Mouse (Mus musculus) hindbrain, embryonic 10.5 days (tissue): ENCODE results near the gene Phxr2. TPM values are rescaled to one million over a fixed set of nuclear protein-coding genes. Genes with fewer than 3 reads are reported as not detected.

Experiments used
- DNase-seq: peaks from one replicate; pipeline ENCODE4 v3.0.0-alpha.2; 2017; ENCODE audit warnings: low spot score
- H3K27ac ChIP-seq: fragments of 300-500 bp; sonication (generic); 2 replicates; pipeline ENCODE4 v1.5.1; 2016; ENCODE audit warnings: mild to moderate bottlenecking, moderate library complexity
- H3K27me3 ChIP-seq: fragments of 300-500 bp; sonication (generic); 2 replicates; pipeline ENCODE4 v1.6.1; 2016; ENCODE audit warnings: mild to moderate bottlenecking; ENCODE audit not compliant: poor library complexity, insufficient read depth, severe bottlenecking
- H3K36me3 ChIP-seq: fragments of 300-500 bp; sonication (generic); 2 replicates; pipeline ENCODE4 v1.6.1; 2016; ENCODE audit warnings: mild to moderate bottlenecking, moderate library complexity
- H3K4me1 ChIP-seq: fragments of 300-500 bp; sonication (generic); replicated peaks from 2 replicates; pipeline ENCODE4 v1.6.1; 2016; ENCODE audit warnings: mild to moderate bottlenecking
- H3K4me3 ChIP-seq: fragments of 300-500 bp; sonication (generic); 2 replicates; pipeline ENCODE4 v1.5.1; 2016; ENCODE audit warnings: mild to moderate bottlenecking, moderate library complexity
- H3K9me3 ChIP-seq: fragments of 300-500 bp; sonication (generic); 2 replicates; pipeline ENCODE4 v1.6.1; 2016; ENCODE audit warnings: mild to moderate bottlenecking, moderate library complexity
- WGBS: fragments of 180-500 bp; shearing (Covaris S2); methylation state at CpG from one replicate; pipeline ENCODE4 v1.1.7; 2016; 5-methylcytosine and 5-hydroxymethylcytosine counted together
- polyA plus RNA-seq: library from polyadenylated mRNA; unstranded; fragments of >200 nt; fragmentation: Nextera tagmentation; extraction: Ambion mirVana; gene quantifications from 2 replicates; pipeline ENCODE4 v1.2.1, GENCODE M21; 2016

Gene Phxr2
- polyA plus RNA-seq, 1 experiment from 2014 or later = not detected

- Histone ChIP-seq H3K4me1 (peaks cover 24% of the 10 kb centered on the region), H3K27ac (peak within 1 kb of the TSS; percentile 96), H3K36me3 (peaks cover 35% of the 10 kb centered on the region), H3K4me3 (peak within 1 kb of the TSS; percentile 97), H3K9me3 (0 out of 2 replicates have a peak, but pooled peaks cover 3% of the 10 kb centered on the region), H3K27me3 (no peaks in the 10 kb centered on the region)
- WGBS = under 1% methylated on average over 106 of the region's 106 CpGs
- peak; percentile 91 for DNase-seq
These were observed 19.2 kb downstream of the Phxr2 start, which contains the start of gene Poc1b for GRCm38 (mm10) chr10:99106703-99107631. Gene Poc1b, plus strand, starts transcription at chr10:99107036.

- peaks cover 34% of the 10 kb centered on the region for H3K36me3 ChIP-seq
- WGBS = 37% methylated on average over 8 of the region's 8 CpGs
- DNase-seq = no peak
- peak overlapping the region; percentile 96 for H3K27ac ChIP-seq
- H3K9me3 ChIP-seq = 0 out of 2 replicates have a peak, but pooled peaks cover 3% of the 10 kb centered on the region
- peak overlapping the region; percentile 97 for H3K4me3 ChIP-seq
- H3K4me1 ChIP-seq = peaks cover 22% of the 10 kb centered on the region
- no peaks in the 10 kb centered on the region for H3K27me3 ChIP-seq
These were observed 19.8 kb downstream of the Phxr2 start for GRCm38 (mm10) chr10:99106311-99106702.

- Histone ChIP-seq H3K36me3 (peaks cover 26% of the 10 kb centered on the region), H3K9me3 (0 out of 2 replicates have a peak, but pooled peaks cover 3% of the 10 kb centered on the region), H3K4me3 (0 out of 2 replicates have a peak overlapping the region, but pooled peaks have one; percentile 97), H3K4me1 (peaks cover 19% of the 10 kb centered on the region), H3K27me3 (no peaks in the 10 kb centered on the region), H3K27ac (no peak overlapping the region)
- DNase-seq = no peak
- WGBS = 88% methylated on average over 3 of the region's 3 CpGs
These were observed 20.6 kb downstream of the Phxr2 start for GRCm38 (mm10) chr10:99105522-99105921.

GRCm38 (mm10) chr10:99097374-99097773 lies 28.8 kb downstream of the Phxr2 start:
- Histone ChIP-seq H3K4me1 (no peaks in the 10 kb centered on the region), H3K27ac (no peak overlapping the region), H3K36me3 (no peaks in the 10 kb centered on the region), H3K9me3 (no peaks in the 10 kb centered on the region), H3K27me3 (no peaks in the 10 kb centered on the region), H3K4me3 (no peak overlapping the region)
- DNase-seq = no peak
- WGBS = 79% methylated on average over 10 of the region's 10 CpGs

GRCm38 (mm10) chr10:99095114-99095513 lies 31.0 kb downstream of the Phxr2 start:
- DNase-seq = no peak
- H3K36me3 ChIP-seq = no peaks in the 10 kb centered on the region
- H3K9me3 ChIP-seq = no peaks in the 10 kb centered on the region
- 88% methylated on average over 2 of the region's 2 CpGs for WGBS
- no peak overlapping the region for H3K4me3 ChIP-seq
- H3K27ac ChIP-seq = no peak overlapping the region
- no peaks in the 10 kb centered on the region for H3K27me3 ChIP-seq
- no peaks in the 10 kb centered on the region for H3K4me1 ChIP-seq

- Histone ChIP-seq H3K27ac (no peak overlapping the region), H3K4me1 (no peaks in the 10 kb centered on the region), H3K9me3 (no peaks in the 10 kb centered on the region), H3K4me3 (no peak overlapping the region), H3K36me3 (no peaks in the 10 kb centered on the region), H3K27me3 (no peaks in the 10 kb centered on the region)
- no peak for DNase-seq
- WGBS = 84% methylated on average over 2 of the region's 2 CpGs
These were observed 32.8 kb downstream of the Phxr2 start for GRCm38 (mm10) chr10:99093364-99093763.

GRCm38 (mm10) chr10:99089906-99090305 lies 36.2 kb downstream of the Phxr2 start:
- no peaks in the 10 kb centered on the region for H3K36me3 ChIP-seq
- DNase-seq = no peak
- no peak overlapping the region for H3K4me3 ChIP-seq
- no peak overlapping the region for H3K27ac ChIP-seq
- WGBS = 88% methylated on average over 6 of the region's 6 CpGs
- H3K4me1 ChIP-seq = no peaks in the 10 kb centered on the region
- H3K9me3 ChIP-seq = no peaks in the 10 kb centered on the region
- H3K27me3 ChIP-seq = no peaks in the 10 kb centered on the region

- H3K27me3 ChIP-seq = no peaks in the 10 kb centered on the region
- no peak overlapping the region for H3K27ac ChIP-seq
- WGBS = 73% methylated on average over 6 of the region's 6 CpGs
These were observed 40.1 kb downstream of the Phxr2 start for GRCm38 (mm10) chr10:99086029-99086428.

GRCm38 (mm10) chr10:99085240-99085587 lies 40.9 kb downstream of the Phxr2 start:
- 62% methylated on average over 6 of the region's 6 CpGs for WGBS
- Histone ChIP-seq H3K36me3 (no peaks in the 10 kb centered on the region), H3K27ac (no peak overlapping the region), H3K27me3 (no peaks in the 10 kb centered on the region), H3K9me3 (no peaks in the 10 kb centered on the region), H3K4me1 (no peaks in the 10 kb centered on the region), H3K4me3 (no peak overlapping the region)
- no peak for DNase-seq

More at GRCm38 (mm10) chr10:99086029-99086428, 40.1 kb downstream of the Phxr2 start:
- no peak for DNase-seq
- H3K9me3 ChIP-seq = no peaks in the 10 kb centered on the region
- H3K4me1 ChIP-seq = no peaks in the 10 kb centered on the region
- H3K4me3 ChIP-seq = no peak overlapping the region
- no peaks in the 10 kb centered on the region for H3K36me3 ChIP-seq

GRCm38 (mm10) chr10:99084397-99085239 lies 41.5 kb downstream of the Phxr2 start:
- H3K9me3 ChIP-seq = no peaks in the 10 kb centered on the region
- H3K4me1 ChIP-seq = no peaks in the 10 kb centered on the region
- H3K27me3 ChIP-seq = no peaks in the 10 kb centered on the region
- H3K4me3 ChIP-seq = no peak overlapping the region
- H3K36me3 ChIP-seq = no peaks in the 10 kb centered on the region
- WGBS = 50% methylated on average over 23 of the region's 23 CpGs
- H3K27ac ChIP-seq = no peak overlapping the region
- DNase-seq = peak; percentile 87

GRCm38 (mm10) chr10:99083431-99084003 lies 42.6 kb downstream of the Phxr2 start:
- WGBS = 87% methylated on average over 14 of the region's 14 CpGs
- no peak overlapping the region for H3K4me3 ChIP-seq
- H3K9me3 ChIP-seq = no peaks in the 10 kb centered on the region
- H3K4me1 ChIP-seq = no peaks in the 10 kb centered on the region
- no peaks in the 10 kb centered on the region for H3K36me3 ChIP-seq
- H3K27ac ChIP-seq = no peak overlapping the region
- no peak for DNase-seq
- no peaks in the 10 kb centered on the region for H3K27me3 ChIP-seq

GRCm38 (mm10) chr10:99081569-99081990 lies 44.5 kb downstream of the Phxr2 start:
- WGBS = 88% methylated on average over 10 of the region's 10 CpGs
- H3K36me3 ChIP-seq = no peaks in the 10 kb centered on the region
- H3K27me3 ChIP-seq = no peaks in the 10 kb centered on the region
- H3K4me3 ChIP-seq = no peak overlapping the region
- H3K27ac ChIP-seq = no peak overlapping the region
- DNase-seq = no peak
- no peaks in the 10 kb centered on the region for H3K9me3 ChIP-seq
- no peaks in the 10 kb centered on the region for H3K4me1 ChIP-seq
